Mouse (Mus musculus) gastrocnemius, adult 2 months (tissue): ENCODE measurements around the gene Ccdc13. TPM values are rescaled to one million over a fixed set of nuclear protein-coding genes. Genes with fewer than 3 reads are reported as not detected.
A peak's percentile ranks its signal among the peaks of the same experiment; 100 is the strongest.

ENCODE experiments used
- DNase-seq: peaks from one replicate; pipeline ENCODE4 v3.0.0; 2022
- H3K27ac ChIP-seq: fragments of 200-600 bp; 2 replicates; pipeline ENCODE4 v1.8.1; 2022; ENCODE audit warnings: mild to moderate bottlenecking
- H3K4me3 ChIP-seq: fragments of 200-600 bp; 2 replicates; pipeline ENCODE4 v1.8.1; 2022; ENCODE audit warnings: mild to moderate bottlenecking, moderate library complexity
- CTCF ChIP-seq: fragments of 200-600 bp; IDR thresholded peaks from 2 replicates; pipeline ENCODE4 v1.8.1; 2022; ENCODE audit warnings: antibody characterized with exemption, mild to moderate bottlenecking, moderate library complexity
- intact Hi-C: fragments of 180-260 bp; cut with DNase I; formaldehyde crosslinking; loops from one replicate; pipeline ENCODE4 v1.15.1; 2025
- total RNA-seq, 2 experiments: library from RNA; stranded (reverse); gene quantifications; 2 replicates each; pipeline ENCODE4 v1.2.3; 2021

The Ccdc13 gene
- total RNA-seq, 2 experiments from 2014 or later: 0.23 TPM; not detected in 1

DNA sequence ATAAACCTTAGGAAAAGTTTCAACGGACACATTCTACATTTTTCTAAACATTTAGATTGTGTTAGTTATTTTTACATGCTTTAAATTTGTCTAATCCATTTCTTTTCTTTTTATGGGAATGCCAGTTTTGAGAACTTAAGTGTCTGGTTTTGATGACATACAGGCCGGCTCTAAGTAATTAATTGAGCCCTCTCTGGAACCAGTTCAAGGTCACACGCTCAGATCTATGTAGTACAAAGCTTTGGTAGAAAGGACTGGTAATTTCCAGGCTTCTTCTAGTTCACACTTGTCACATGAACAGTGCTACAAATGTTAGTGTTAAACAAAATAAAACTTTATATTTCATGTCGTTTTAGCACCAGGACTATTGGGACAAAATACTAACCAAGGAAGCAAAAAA lies 25.6 kb upstream of the Ccdc13 start:
- TF ChIP-seq CTCF: no peak
- no peak overlapping the region for H3K4me3 ChIP-seq
- no peak overlapping the region for H3K27ac ChIP-seq
- intact Hi-C loops: no loop called here
- DNase-seq: no peak

DNA sequence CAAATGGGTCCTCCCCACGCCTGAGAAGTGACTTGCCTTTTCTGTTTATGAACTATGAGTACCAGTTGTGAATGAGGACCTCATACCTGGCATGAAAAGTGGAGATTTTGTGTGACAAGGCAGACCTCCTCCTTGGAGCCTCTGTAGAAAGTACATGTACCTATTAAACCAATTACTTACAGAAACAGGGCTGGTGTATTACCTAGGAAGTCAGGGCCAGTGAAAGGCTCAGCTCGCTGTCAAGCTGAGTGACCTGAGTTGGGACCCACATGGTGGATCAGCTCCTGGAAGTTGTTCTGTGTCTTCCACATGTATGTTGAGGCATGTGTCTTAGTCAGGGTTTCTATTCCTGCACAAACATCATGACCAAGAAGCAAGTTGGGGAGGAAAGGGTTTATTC lies 21.7 kb upstream of the Ccdc13 start:
- Histone ChIP-seq H3K27ac (no peak overlapping the region), H3K4me3 (no peak overlapping the region)
- no peak for TF ChIP-seq CTCF
- DNase-seq: no peak
- intact Hi-C loops: no loop called here

GRCm38 (mm10) chr9:121859345-121859744 lies 20.1 kb upstream of the Ccdc13 start:
- no peak for TF ChIP-seq CTCF
- intact Hi-C loops: loop anchor here (10.0 kb wide), 1 partner anchor 435 kb away; the partner anchor contains the start of gene Ano10
- Histone ChIP-seq H3K4me3 (no peak overlapping the region), H3K27ac (no peak overlapping the region)
- DNase-seq: no peak

GRCm38 (mm10) chr9:121858153-121858488 lies 18.9 kb upstream of the Ccdc13 start, which contains the start of gene Higd1a:
Higd1a (minus strand) TSS chr9:121858362.
- no peak for DNase-seq
- intact Hi-C loops: loop anchor here (10.0 kb wide), 1 partner anchor 437 kb away; the partner anchor contains the start of gene Ano10
- TF ChIP-seq CTCF: no peak
- H3K4me3 ChIP-seq: peak within 1 kb of the TSS; percentile 76
- peak within 1 kb of the TSS; percentile 100 for H3K27ac ChIP-seq

DNA sequence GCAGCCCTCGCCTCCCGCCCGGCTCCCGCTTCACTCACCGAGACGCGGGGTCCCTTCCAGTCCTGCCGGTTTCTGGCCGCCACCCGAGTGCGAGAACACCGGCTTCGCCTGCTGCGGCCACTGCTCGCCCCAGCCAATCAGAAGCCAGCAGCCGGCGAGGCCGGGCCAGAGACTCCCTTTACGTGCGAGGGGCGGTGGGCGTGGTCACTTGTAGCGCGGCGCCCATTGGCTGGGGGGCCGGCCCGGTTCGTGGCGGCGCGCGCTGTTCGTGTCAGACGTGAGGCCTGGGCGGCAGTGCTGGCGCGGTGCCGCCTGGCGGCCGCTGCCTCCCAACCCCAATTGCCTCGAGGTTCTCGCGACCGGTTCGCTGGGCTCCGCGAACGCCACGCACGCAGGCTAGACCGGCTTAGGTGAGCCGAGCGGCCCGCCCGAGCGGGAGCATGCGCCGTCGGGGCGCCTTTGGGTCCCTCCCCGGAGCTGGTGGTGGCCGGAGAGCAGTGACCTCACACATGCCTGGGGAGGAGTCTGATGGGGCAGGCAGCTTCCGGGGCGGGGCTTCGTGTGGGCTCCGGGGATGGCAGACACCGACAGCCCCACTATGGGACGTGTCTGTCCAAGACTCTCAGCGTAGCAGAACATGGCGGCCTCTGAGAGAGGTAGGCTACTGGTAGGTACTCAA lies 18.4 kb upstream of the Ccdc13 start:
- Histone ChIP-seq H3K27ac (peak overlapping the region; percentile 100), H3K4me3 (peak overlapping the region; percentile 76)
- intact Hi-C loops: loop anchor here (10.0 kb wide), 1 partner anchor 437 kb away; the partner anchor contains the start of gene Ano10
- no peak for TF ChIP-seq CTCF
- peak; percentile 100 for DNase-seq

- H3K4me3 ChIP-seq: peak overlapping the region; percentile 76
- TF ChIP-seq CTCF: no peak
- intact Hi-C loops: loop anchor here (10.0 kb wide), 1 partner anchor 438 kb away; the partner anchor contains the start of gene Ano10
- DNase-seq: peak; percentile 75
- peak overlapping the region; percentile 100 for H3K27ac ChIP-seq
These were observed 17.6 kb upstream of the Ccdc13 start for GRCm38 (mm10) chr9:121856649-121857416.

DNA sequence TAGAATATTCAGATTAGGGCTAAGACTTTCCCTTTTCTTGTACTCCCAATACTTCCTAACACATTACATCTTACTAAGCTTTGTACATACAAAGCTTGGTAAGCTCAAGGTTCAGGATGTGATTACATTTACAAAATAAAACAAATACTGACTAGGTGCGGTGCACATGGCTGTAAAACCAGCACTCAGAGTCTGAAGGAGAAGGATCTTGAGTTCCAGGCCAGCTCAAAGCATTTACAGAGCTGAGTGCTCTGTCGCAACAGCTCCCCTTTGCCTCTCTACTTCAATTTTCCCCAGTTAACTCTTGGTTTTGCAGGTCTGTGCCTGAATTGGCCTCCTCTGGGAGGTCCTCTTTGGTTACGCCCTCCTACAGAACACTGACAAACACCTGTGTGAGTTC lies 15.0 kb upstream of the Ccdc13 start:
- intact Hi-C loops: loop anchor here (10.0 kb wide), 1 partner anchor 441 kb away; the partner anchor contains the start of gene Ano10
- TF ChIP-seq CTCF: no peak
- no peak for DNase-seq
- H3K4me3 ChIP-seq: no peak overlapping the region
- H3K27ac ChIP-seq: no peak overlapping the region

DNA sequence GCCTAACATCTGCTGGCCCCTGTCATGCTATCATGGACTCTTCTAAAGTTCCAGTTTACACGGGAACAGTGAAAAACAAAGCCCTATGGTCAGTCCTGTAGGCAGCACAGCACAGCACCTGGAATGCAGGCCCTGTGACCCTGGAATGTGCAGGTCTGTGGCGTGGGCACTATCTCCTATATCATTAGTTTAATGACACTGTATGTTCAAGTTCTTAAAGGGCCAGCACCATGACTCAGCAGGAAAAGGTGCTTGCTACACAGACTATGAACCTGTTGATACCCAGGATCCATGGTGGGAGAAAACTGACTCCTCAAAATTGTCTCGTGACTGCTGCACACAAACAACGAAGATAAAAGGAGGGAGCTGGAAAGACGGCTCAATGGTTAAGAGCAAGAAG lies 8.6 kb upstream of the Ccdc13 start:
- H3K27ac ChIP-seq: peak overlapping the region; percentile 48; the same call in 1 of the 2 replicates
- intact Hi-C loops: loop anchor here (1.0 kb wide), 1 partner anchor 28 kb away; no protein-coding TSS in a partner anchor
- H3K4me3 ChIP-seq: no peak overlapping the region
- no peak for TF ChIP-seq CTCF
- DNase-seq: no peak

GRCm38 (mm10) chr9:121847138-121847537 lies 7.9 kb upstream of the Ccdc13 start:
- peak overlapping the region; percentile 48; the same call in 1 of the 2 replicates for H3K27ac ChIP-seq
- no peak overlapping the region for H3K4me3 ChIP-seq
- intact Hi-C loops: loop anchor here (1.0 kb wide), 1 partner anchor 29 kb away; no protein-coding TSS in a partner anchor
- no peak for TF ChIP-seq CTCF
- no peak for DNase-seq

DNA sequence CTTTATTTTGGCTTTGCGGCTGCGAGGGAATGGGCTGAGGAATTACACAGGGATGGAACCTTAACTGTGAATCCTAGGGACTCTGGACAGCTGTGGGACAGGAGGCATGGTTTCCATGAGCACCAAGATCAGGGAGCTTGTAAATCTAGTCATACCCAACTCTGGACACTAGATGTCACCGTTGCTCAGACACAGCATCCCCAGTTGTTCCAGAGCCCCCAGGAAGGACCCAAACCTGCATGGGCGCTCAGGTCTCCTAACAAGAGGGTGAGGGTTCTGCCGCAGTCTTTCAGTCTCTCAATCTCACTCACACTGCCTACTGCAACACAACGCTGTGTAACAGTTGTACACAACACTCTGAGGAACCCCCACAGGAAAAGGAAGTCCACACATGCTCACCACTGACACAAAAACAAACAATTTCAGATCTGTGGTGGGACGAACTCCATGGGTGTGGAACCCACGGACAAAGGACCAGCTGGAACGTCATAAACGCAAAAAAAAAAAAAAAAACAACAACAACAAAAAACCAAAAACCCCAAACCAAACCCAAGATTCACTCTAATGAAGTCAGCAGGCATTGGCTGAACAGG lies 7.4 kb upstream of the Ccdc13 start:
- peak; percentile 71 for TF ChIP-seq CTCF
- Histone ChIP-seq H3K4me3 (no peak overlapping the region), H3K27ac (no peak overlapping the region)
- intact Hi-C loops: loop anchor here (1.0 kb wide), 1 partner anchor 30 kb away; no protein-coding TSS in a partner anchor
- no peak for DNase-seq

GRCm38 (mm10) chr9:121842914-121843313 lies 3.7 kb upstream of the Ccdc13 start:
- Histone ChIP-seq H3K27ac (no peak overlapping the region), H3K4me3 (no peak overlapping the region)
- DNase-seq: no peak
- peak; percentile 28 for TF ChIP-seq CTCF
- intact Hi-C loops: no loop called here

GRCm38 (mm10) chr9:121839622-121839965 lies 333 bp upstream of the Ccdc13 start:
- intact Hi-C loops: no loop called here
- no peak for DNase-seq
- peak overlapping the region; percentile 73 for H3K4me3 ChIP-seq
- no peak for TF ChIP-seq CTCF
- no peak overlapping the region for H3K27ac ChIP-seq

DNA sequence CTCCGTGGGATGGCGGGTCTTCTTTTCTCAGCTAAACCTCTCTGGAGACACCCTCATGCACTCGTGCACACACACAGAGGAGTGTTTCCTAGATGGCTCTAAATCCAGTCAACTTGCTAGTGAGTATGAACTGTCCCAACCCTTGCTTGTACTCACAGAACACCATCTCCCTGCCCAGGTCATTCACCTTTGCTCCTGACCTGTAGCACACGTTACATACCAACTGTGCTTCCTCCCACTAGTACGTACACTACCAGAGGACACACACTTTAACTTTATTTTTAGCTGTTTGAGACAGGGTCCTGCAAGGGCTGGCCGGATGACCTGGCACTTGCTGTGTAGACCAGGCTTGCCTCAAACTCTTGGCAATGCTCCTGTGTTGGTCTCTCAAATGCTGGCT lies 1.3 kb downstream of the Ccdc13 start:
- DNase-seq: no peak
- TF ChIP-seq CTCF: no peak
- Histone ChIP-seq H3K27ac (no peak overlapping the region), H3K4me3 (no peak overlapping the region)
- intact Hi-C loops: no loop called here
